Mouse (Mus musculus): Measurements from ENCODE around the gene Dld. TPM values are rescaled to one million over a fixed set of nuclear protein-coding genes. Genes with fewer than 3 reads are reported as not detected.

Dld gene
- 139 and 141 TPM in 2 replicates for polyA plus RNA-seq (2016; fragmentation: Nextera tagmentation; extraction: Ambion mirVana)

DNA sequence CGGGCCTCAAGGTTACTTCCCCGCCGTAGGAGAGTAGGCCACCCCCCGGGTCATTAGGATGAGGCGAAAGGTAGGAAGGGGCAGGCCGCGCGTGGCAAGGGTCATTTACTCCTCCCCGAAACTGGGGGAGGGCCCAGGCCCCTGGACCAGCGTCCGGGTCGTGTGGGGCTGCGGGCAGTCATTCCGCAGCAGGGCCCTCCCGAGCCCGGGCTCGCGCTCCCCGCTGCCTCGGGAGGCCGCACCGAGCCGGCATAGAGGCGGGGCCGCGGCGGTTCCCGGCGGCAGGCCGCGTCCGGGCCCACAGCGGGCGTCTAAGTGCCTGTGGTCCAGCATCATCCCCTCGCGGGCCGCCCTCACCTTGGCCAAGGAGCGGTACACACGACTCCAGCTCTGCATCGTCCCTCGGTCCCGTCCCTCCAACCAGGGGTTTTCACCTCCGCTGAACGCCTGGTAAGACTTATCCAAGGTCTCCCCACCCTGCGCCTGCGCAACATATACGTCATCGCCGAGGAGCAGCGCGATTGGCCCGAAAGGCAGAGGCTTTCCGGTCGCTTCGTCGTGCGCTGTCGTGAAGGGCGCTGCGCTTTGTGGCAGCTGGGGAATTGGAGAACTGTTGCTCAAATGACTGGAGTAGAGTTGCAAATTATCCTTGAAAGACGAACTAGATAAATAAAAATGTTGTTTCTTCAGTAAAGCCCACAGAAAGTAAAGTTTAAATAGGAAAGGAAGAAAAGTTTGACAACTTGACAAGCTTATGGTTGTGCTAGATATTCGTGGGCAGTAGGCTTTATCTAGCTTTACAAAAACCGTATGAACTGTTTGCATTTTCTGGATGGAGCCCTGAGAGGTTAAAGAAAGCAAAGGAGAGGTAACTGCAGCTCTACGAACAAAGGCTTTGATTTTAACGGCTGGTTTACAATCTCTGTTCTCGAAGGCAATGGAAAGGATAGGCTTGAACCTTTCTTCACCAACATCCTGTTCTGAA, at the start of gene Dld:
Dld (minus strand) TSS at position 510 of the 985 bp plus-strand sequence.
- no peaks in the 10 kb centered on the region for H3K9me3 ChIP-seq
- peak within 1 kb of the TSS; percentile 95 for H3K9ac ChIP-seq
- peak within 1 kb of the TSS; percentile 90 for H3K4me2 ChIP-seq (replicated peaks)
- peak within 1 kb of the TSS; percentile 53; the same call in 1 of the 2 replicates for H3K27ac ChIP-seq
- peak within 1 kb of the TSS; percentile 97 for H3K4me3 ChIP-seq
- 5% methylated on average over 66 of the region's 66 CpGs for WGBS
- no peaks in the 10 kb centered on the region for H3K27me3 ChIP-seq (replicated peaks)
- peak; percentile 99 for ATAC-seq (ENCODE audit: low FRiP score, low read depth)
- H3K36me3 ChIP-seq, result peaks cover 9% of the 10 kb centered on the region; the same call in 1 of the 2 replicates
- H3K4me1 ChIP-seq, result peaks cover 9% of the 10 kb centered on the region

DNA sequence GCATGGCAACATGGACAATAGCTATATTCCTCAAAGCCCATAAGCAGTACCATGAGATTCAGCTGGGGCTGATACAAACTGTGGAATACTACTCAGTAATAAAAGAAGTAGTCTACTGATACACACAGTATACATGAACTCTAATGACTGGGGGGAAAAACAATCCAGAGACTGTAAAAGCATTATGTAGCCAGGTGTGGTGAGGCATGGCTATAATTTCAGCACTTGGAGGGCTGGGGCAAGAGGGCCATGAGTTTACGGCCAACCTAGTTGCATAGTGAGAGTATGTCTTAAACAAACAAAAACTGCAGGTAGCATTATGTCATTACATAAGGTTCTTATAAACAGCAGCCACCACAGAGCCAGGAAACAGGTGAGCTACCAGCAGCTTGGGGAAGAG, 49.6 kb upstream of the Dld start:
- no peak for ATAC-seq (ENCODE audit: low FRiP score, low read depth)
- WGBS, result 81% methylated on average over 1 of the region's 1 CpGs
- no peak overlapping the region for H3K4me3 ChIP-seq

DNA sequence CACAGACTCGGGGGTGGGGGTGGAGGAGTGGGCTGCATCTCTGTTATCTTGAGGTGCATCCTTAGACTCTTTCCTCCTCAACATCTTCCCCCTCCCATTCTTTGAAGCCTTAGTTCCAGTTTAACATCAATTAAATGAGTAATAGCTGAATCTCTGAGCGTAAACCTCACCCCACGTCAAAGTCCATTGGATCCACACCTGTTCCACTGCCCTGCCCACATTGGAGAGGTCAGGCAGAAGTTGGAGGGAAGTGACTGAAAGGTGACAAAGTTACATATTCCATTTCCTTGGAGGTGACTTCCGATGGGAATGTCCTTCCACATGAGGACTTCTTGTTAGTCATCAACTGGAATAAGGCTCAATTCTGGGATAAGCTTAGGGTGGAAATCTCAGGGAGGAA, 46.5 kb upstream of the Dld start:
- Histone ChIP-seq H3K9me3 (no peaks in the 10 kb centered on the region), H3K36me3 (no peaks in the 10 kb centered on the region), H3K27ac (no peak overlapping the region), H3K4me1 (no peaks in the 10 kb centered on the region), H3K4me2 (replicated peaks) (no peak overlapping the region), H3K9ac (no peak overlapping the region), H3K4me3 (no peak overlapping the region), H3K27me3 (replicated peaks) (no peaks in the 10 kb centered on the region)
- 88% methylated on average over 4 of the region's 4 CpGs for WGBS
- no peak for ATAC-seq (ENCODE audit: low FRiP score, low read depth)

More for the DNA sequence above, 49.6 kb upstream of the Dld start:
- no peaks in the 10 kb centered on the region for H3K27me3 ChIP-seq (replicated peaks)
- no peaks in the 10 kb centered on the region for H3K36me3 ChIP-seq
- H3K4me1 ChIP-seq, result no peaks in the 10 kb centered on the region
- H3K9ac ChIP-seq, result no peak overlapping the region
- H3K27ac ChIP-seq, result no peak overlapping the region
- H3K9me3 ChIP-seq, result no peaks in the 10 kb centered on the region
- H3K4me2 ChIP-seq (replicated peaks), result no peak overlapping the region

DNA sequence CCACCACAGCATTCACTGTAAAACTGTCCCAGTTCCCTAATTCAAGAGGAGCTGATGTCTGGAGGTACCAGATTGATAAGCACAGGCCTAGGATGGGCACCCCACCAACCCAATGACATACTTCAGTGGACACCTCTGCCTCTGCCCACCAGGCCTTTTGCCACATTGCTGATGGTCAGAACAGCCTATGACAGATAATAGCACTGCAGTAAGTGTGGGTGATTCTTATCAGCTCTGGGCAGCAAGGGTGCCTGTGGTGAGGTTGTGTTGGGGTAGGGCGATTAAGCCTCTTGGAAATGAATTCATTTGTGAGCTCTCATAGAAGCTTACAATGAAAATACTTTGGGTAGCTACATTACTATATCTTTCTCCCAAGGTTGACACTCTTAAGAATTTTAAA, 44.6 kb upstream of the Dld start:
- H3K27ac ChIP-seq, result no peak overlapping the region
- no peak overlapping the region for H3K4me3 ChIP-seq
- WGBS, result 94% methylated on average over 1 of the region's 1 CpGs
- H3K4me2 ChIP-seq (replicated peaks), result no peak overlapping the region
- no peak overlapping the region for H3K9ac ChIP-seq
- H3K36me3 ChIP-seq, result no peaks in the 10 kb centered on the region
- no peak for ATAC-seq (ENCODE audit: low FRiP score, low read depth)
- H3K9me3 ChIP-seq, result no peaks in the 10 kb centered on the region
- H3K27me3 ChIP-seq (replicated peaks), result no peaks in the 10 kb centered on the region
- H3K4me1 ChIP-seq, result no peaks in the 10 kb centered on the region

DNA sequence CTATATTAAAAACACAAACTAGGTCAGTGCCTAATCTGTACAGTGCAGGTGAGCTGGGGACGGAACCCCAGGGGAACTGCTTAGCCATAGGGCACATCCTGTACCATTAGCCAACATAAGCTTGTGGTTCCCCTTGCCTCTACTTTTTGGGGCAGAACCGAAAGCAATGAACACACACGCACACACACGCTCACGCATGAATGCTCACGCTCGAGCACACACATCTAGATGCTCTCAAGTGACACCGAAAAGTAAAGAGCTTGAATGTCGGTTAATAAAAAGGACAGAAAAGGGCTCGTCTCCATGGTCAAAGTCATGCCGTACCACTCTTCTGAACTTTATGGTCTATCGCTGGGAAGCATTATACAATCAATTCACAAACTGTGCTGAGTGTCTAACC, 40.4 kb upstream of the Dld start:
- ATAC-seq (ENCODE audit: low FRiP score, low read depth), result no peak
- no peaks in the 10 kb centered on the region for H3K27me3 ChIP-seq (replicated peaks)
- no peak overlapping the region for H3K4me2 ChIP-seq (replicated peaks)
- WGBS, result 94% methylated on average over 12 of the region's 12 CpGs
- H3K36me3 ChIP-seq, result no peaks in the 10 kb centered on the region
- no peaks in the 10 kb centered on the region for H3K9me3 ChIP-seq
- H3K27ac ChIP-seq, result no peak overlapping the region
- H3K9ac ChIP-seq, result no peak overlapping the region
- no peaks in the 10 kb centered on the region for H3K4me1 ChIP-seq
- no peak overlapping the region for H3K4me3 ChIP-seq

DNA sequence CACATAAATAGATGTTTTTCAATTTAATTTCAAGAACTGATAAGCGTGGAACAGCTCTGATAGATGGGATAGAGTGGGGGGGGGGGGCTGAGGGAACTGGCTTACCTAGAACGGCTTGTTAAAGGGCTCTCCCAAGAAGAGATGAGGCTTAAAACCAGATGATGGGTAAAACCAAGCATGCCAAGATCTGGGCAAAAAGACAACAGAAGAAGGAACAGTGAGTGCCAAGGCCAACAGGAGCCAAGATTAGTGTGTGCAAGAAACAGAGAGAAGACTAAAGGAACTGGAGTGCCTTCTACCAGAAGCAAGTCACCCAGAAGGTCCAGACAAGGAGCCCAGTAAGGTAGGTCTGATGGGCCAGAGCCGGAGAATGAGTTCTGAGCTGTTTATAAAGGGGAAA, 39.3 kb upstream of the Dld start, which contains the start of gene Slc26a3:
Slc26a3 (plus strand) TSS at position 301 of the 400 bp plus-strand sequence.
- Histone ChIP-seq H3K4me1 (no peaks in the 10 kb centered on the region), H3K4me3 (no peak within 1 kb of the TSS), H3K27ac (no peak within 1 kb of the TSS), H3K4me2 (replicated peaks) (no peak within 1 kb of the TSS), H3K9ac (no peak within 1 kb of the TSS), H3K36me3 (no peaks in the 10 kb centered on the region), H3K9me3 (no peaks in the 10 kb centered on the region), H3K27me3 (replicated peaks) (no peaks in the 10 kb centered on the region)
- 84% methylated on average over 3 of the region's 3 CpGs for WGBS
- ATAC-seq (ENCODE audit: low FRiP score, low read depth), result no peak

- no peak for ATAC-seq (ENCODE audit: low FRiP score, low read depth)
- Histone ChIP-seq H3K27me3 (replicated peaks) (no peaks in the 10 kb centered on the region), H3K4me3 (no peak overlapping the region), H3K27ac (no peak overlapping the region), H3K9ac (no peak overlapping the region), H3K36me3 (no peaks in the 10 kb centered on the region), H3K4me1 (no peaks in the 10 kb centered on the region), H3K4me2 (replicated peaks) (no peak overlapping the region), H3K9me3 (no peaks in the 10 kb centered on the region)
- 78% methylated on average over 3 of the region's 3 CpGs for WGBS
Observed at GRCm38 (mm10) chr12:31387303-31387702, 36.0 kb upstream of the Dld start.

DNA sequence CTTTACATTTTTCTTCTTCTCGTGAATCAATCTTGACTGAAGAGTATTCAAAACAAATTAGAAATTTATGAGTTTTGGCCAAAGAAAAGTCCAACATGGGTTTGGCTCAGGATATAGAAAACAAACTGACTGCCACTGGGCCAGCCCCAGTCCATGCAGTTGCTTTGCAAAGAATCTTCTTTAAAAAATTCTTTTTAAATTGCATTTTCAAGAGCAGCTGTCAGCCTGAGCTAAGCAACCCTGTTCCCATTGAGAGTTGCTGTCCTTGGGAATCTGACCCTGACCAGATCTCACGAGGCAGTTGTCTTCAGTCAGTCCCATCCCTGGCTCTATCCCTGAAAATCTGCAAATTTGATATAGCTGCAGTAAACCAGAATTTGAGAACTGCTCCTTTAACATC, 31.2 kb upstream of the Dld start:
- H3K4me1 ChIP-seq, result no peaks in the 10 kb centered on the region
- H3K4me3 ChIP-seq, result no peak overlapping the region
- no peak overlapping the region for H3K9ac ChIP-seq
- no peak for ATAC-seq (ENCODE audit: low FRiP score, low read depth)
- no peak overlapping the region for H3K4me2 ChIP-seq (replicated peaks)
- H3K9me3 ChIP-seq, result no peaks in the 10 kb centered on the region
- H3K27ac ChIP-seq, result no peak overlapping the region
- WGBS, result 78% methylated on average over 2 of the region's 2 CpGs
- H3K27me3 ChIP-seq (replicated peaks), result no peaks in the 10 kb centered on the region
- H3K36me3 ChIP-seq, result no peaks in the 10 kb centered on the region

DNA sequence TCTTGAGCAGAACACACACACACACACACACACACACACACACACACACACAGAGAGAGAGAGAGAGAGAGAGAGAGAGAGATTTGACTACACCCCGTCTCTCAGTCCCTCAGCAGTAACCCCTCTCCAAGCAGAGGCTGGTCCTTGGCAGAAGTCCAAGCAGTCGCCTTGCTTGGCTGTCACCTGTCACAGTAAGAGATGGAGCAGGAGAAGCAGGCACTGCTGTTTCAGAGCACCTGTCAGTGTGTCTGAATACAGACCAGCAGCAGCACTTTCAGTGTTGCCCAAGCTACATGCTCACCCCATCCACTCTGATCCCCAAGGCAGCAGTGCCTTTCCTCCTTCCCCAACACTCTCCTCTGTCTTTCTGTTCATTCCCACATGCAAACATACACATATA, 29.6 kb upstream of the Dld start:
- H3K9ac ChIP-seq, result no peak overlapping the region
- no peak overlapping the region for H3K4me3 ChIP-seq
- no peak for ATAC-seq (ENCODE audit: low FRiP score, low read depth)
- H3K9me3 ChIP-seq, result no peaks in the 10 kb centered on the region
- H3K4me1 ChIP-seq, result 0 out of 2 replicates have a peak, but pooled peaks cover 3% of the 10 kb centered on the region
- WGBS, result 43% methylated on average over 2 of the region's 2 CpGs
- H3K27ac ChIP-seq, result no peak overlapping the region
- H3K4me2 ChIP-seq (replicated peaks), result no peak overlapping the region
- H3K36me3 ChIP-seq, result no peaks in the 10 kb centered on the region
- H3K27me3 ChIP-seq (replicated peaks), result no peaks in the 10 kb centered on the region

- Histone ChIP-seq H3K9me3 (no peaks in the 10 kb centered on the region), H3K36me3 (no peaks in the 10 kb centered on the region), H3K9ac (no peak overlapping the region), H3K4me1 (0 out of 2 replicates have a peak, but pooled peaks cover 8% of the 10 kb centered on the region), H3K27ac (no peak overlapping the region), H3K27me3 (replicated peaks) (no peaks in the 10 kb centered on the region), H3K4me3 (no peak overlapping the region), H3K4me2 (replicated peaks) (no peak overlapping the region)
- 83% methylated on average over 11 of the region's 11 CpGs for WGBS
- no peak for ATAC-seq (ENCODE audit: low FRiP score, low read depth)
Observed at GRCm38 (mm10) chr12:31377241-31377640, 26.0 kb upstream of the Dld start.

DNA sequence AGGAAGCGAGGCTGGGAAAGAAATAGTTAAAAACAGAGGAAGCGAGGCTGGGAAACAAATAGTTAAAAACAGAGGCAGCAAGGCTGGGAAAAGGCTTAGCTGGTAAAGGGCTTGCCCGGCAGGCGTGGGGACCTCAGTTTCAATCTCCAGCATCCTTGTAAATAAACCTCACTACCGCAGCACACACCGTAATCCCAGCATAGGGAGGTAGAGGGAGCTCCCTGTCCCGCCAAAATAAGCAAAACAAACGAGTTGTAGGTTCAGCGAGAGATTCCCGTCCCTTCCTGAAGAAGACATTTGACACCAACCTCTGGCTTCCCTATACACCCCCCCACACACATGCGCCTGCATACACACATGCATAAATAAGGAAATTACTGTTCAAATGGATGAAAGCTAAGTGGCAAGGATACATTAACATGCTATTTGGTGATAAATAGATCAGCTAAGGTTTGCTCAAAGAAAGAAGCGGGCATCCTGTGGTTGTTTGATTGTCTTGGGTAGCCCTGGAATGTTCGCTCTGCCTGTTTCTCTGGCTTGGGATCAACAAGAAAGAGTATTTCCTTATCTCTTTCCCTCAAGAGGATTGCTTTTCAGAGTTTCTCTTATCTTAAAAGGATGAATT, 25.2 kb upstream of the Dld start:
- Histone ChIP-seq H3K9me3 (no peaks in the 10 kb centered on the region), H3K27ac (no peak overlapping the region), H3K4me3 (peak overlapping the region; percentile 9; the same call in 1 of the 2 replicates), H3K4me2 (replicated peaks) (peak overlapping the region; percentile 53), H3K27me3 (replicated peaks) (no peaks in the 10 kb centered on the region), H3K9ac (0 out of 2 replicates have a peak overlapping the region, but pooled peaks have one; percentile 21), H3K4me1 (0 out of 2 replicates have a peak, but pooled peaks cover 8% of the 10 kb centered on the region), H3K36me3 (no peaks in the 10 kb centered on the region)
- peak; percentile 22; the same call in 1 of the 2 replicates for ATAC-seq (ENCODE audit: low FRiP score, low read depth)
- 21% methylated on average over 13 of the region's 13 CpGs for WGBS

DNA sequence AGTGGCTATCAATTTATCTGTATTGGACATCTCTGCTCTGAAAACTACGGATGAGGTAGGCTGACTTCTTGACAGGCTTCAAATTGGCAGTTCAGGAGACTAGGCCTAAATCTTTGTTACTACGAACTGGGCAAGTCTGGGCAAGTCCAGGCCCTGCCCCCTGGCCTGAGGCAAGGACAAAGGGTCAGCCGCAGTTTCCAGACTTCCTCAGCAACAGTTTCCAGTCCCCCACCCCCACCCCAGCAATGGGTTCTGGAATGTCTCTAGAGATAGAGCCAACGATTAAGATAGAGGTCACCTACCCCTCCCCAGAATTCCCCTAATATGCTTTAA, 24.0 kb upstream of the Dld start:
- 0 out of 2 replicates have a peak, but pooled peaks cover 8% of the 10 kb centered on the region for H3K4me1 ChIP-seq
- 83% methylated on average over 4 of the region's 4 CpGs for WGBS
- no peak overlapping the region for H3K9ac ChIP-seq
- no peaks in the 10 kb centered on the region for H3K27me3 ChIP-seq (replicated peaks)
- no peak overlapping the region for H3K4me2 ChIP-seq (replicated peaks)
- 0 out of 2 replicates have a peak, but pooled peaks have one; percentile 4 for ATAC-seq (ENCODE audit: low FRiP score, low read depth)
- no peaks in the 10 kb centered on the region for H3K9me3 ChIP-seq
- no peak overlapping the region for H3K27ac ChIP-seq
- no peak overlapping the region for H3K4me3 ChIP-seq
- H3K36me3 ChIP-seq, result no peaks in the 10 kb centered on the region
